Mouse (Mus musculus): ENCODE measurements around the gene Phpt1. TPM values are rescaled to one million over a fixed set of nuclear protein-coding genes. Genes with fewer than 3 reads are reported as not detected.

The Phpt1 gene
- polyA plus RNA-seq, 1 experiment from 2014 or later: 162 TPM

DNA sequence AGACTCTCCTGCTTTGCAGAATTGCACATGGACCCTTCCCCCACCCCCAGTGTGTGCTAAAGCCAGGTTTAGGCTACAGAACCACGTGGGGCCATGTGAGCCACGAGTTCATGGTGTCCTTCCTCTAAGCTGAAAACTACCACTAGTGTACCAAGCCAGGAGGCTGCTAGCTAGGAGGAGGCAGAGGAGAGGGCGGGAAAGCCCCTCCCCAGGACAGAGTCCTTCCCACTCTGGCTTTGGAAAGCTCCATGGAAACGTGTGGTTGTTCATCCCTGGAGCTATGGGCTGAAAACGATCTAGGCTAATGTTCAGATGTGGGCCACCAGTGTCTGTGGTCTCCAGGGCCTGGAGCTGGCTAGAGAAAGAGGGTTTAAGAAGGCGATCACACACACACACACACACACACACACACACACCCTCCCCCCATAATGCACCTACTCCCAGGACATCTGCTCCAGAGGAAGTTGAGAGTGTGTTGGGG, 5.6 kb upstream of the Phpt1 start:
- H3K27me3 ChIP-seq: peaks cover 57% of the 10 kb centered on the region
- WGBS: 55% methylated on average over 6 of the region's 6 CpGs
- H3K9me3 ChIP-seq (replicated peaks): no peaks in the 10 kb centered on the region
- H3K4me3 ChIP-seq: peak overlapping the region; percentile 37; the same call in 1 of the 2 replicates
- peaks cover 29% of the 10 kb centered on the region for H3K36me3 ChIP-seq
- no peak overlapping the region for H3K27ac ChIP-seq
- 0 out of 2 replicates have a peak, but pooled peaks have one; percentile 0 for ATAC-seq (ENCODE audit: low FRiP score)
- peak overlapping the region; percentile 60 for H3K4me2 ChIP-seq (replicated peaks)
- H3K9ac ChIP-seq: 0 out of 2 replicates have a peak overlapping the region, but pooled peaks have one; percentile 41
- peaks cover 62% of the 10 kb centered on the region for H3K4me1 ChIP-seq

GRCm38 (mm10) chr2:25579737-25580460, 4.9 kb upstream of the Phpt1 start:
- peaks cover 21% of the 10 kb centered on the region for H3K36me3 ChIP-seq
- peak overlapping the region; percentile 16 for H3K4me3 ChIP-seq
- peak overlapping the region; percentile 40 for H3K4me2 ChIP-seq (replicated peaks)
- peaks cover 68% of the 10 kb centered on the region for H3K4me1 ChIP-seq
- 5% methylated on average over 27 of the region's 27 CpGs for WGBS
- H3K9ac ChIP-seq: no peak overlapping the region
- no peak for ATAC-seq (ENCODE audit: low FRiP score)
- H3K27ac ChIP-seq: no peak overlapping the region
- no peaks in the 10 kb centered on the region for H3K9me3 ChIP-seq (replicated peaks)
- peaks cover 58% of the 10 kb centered on the region for H3K27me3 ChIP-seq

- H3K4me2 ChIP-seq (replicated peaks): peak overlapping the region; percentile 40
- H3K9me3 ChIP-seq (replicated peaks): no peaks in the 10 kb centered on the region
- 5% methylated on average over 77 of the region's 77 CpGs for WGBS
- H3K27ac ChIP-seq: no peak overlapping the region
- peaks cover 13% of the 10 kb centered on the region for H3K36me3 ChIP-seq
- no peak for ATAC-seq (ENCODE audit: low FRiP score)
- peaks cover 58% of the 10 kb centered on the region for H3K27me3 ChIP-seq
- peaks cover 69% of the 10 kb centered on the region for H3K4me1 ChIP-seq
- H3K4me3 ChIP-seq: peak overlapping the region; percentile 16
- H3K9ac ChIP-seq: no peak overlapping the region
Measured at GRCm38 (mm10) chr2:25578796-25579736, 4.0 kb upstream of the Phpt1 start.

- Histone ChIP-seq H3K27ac (no peak overlapping the region), H3K36me3 (peaks cover 6% of the 10 kb centered on the region), H3K27me3 (peaks cover 58% of the 10 kb centered on the region), H3K4me2 (replicated peaks) (peak overlapping the region; percentile 40), H3K9ac (peak overlapping the region; percentile 3; the same call in 1 of the 2 replicates), H3K4me1 (peaks cover 77% of the 10 kb centered on the region), H3K9me3 (replicated peaks) (no peaks in the 10 kb centered on the region), H3K4me3 (peak overlapping the region; percentile 16)
- no peak for ATAC-seq (ENCODE audit: low FRiP score)
- WGBS: 5% methylated on average over 74 of the region's 75 CpGs
Measured at GRCm38 (mm10) chr2:25577951-25578795, 3.1 kb upstream of the Phpt1 start.

DNA sequence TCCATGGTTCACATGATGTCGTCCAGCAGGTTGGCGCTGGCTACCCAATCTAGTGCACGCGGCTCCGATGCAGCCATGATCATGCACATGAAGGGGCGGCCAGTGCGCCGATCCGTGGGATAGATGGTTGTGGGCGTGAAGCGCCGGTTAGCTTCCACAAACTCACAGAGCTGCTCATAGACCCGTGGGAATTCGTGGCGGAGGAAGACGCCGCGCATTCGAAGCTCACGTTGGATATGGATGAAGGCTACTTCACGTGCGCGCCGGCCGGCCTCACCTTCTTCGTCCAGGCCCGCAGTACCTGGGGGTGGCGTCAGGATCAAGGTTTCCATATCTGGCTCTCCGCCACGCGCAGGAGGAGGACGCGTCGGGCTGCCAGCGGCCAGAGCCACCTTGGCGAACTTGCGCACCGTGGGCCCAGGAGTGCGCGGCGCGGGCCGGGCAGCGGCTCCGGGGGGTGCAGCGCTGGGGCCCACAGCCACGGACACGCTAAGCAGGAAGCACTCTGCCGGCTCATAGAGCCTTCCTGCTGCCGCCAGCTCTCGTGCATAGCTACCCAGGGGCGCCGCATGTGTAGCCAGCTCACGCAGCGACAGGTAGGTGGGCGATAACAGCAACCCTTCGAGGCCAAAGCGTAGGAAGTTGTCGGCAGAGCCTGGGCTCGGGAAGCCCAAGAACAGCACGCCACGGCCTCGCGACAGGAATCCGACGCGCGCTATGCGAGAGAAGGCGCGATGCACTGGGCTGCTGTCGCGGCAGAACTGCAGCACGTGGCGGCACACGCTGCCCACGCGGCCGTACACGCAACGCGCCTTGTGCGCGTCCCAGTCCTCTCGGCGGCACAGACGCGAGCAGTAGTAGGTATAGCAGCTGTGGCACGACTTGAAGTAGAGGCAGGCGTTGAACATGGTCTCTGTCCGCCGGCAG, 2.2 kb upstream of the Phpt1 start:
- H3K27ac ChIP-seq: no peak overlapping the region
- peak overlapping the region; percentile 16 for H3K4me3 ChIP-seq
- H3K27me3 ChIP-seq: peaks cover 58% of the 10 kb centered on the region
- no peaks in the 10 kb centered on the region for H3K9me3 ChIP-seq (replicated peaks)
- H3K9ac ChIP-seq: peak overlapping the region; percentile 3; the same call in 1 of the 2 replicates
- ATAC-seq (ENCODE audit: low FRiP score): no peak
- 14% methylated on average over 92 of the region's 92 CpGs for WGBS
- H3K36me3 ChIP-seq: peaks cover 10% of the 10 kb centered on the region; the same call in 1 of the 2 replicates
- peaks cover 74% of the 10 kb centered on the region for H3K4me1 ChIP-seq
- peak overlapping the region; percentile 40 for H3K4me2 ChIP-seq (replicated peaks)

GRCm38 (mm10) chr2:25576028-25576850, 1.2 kb upstream of the Phpt1 start:
- no peak for ATAC-seq (ENCODE audit: low FRiP score)
- H3K4me2 ChIP-seq (replicated peaks): peak overlapping the region; percentile 91; the same call in 1 of the 2 replicates

DNA sequence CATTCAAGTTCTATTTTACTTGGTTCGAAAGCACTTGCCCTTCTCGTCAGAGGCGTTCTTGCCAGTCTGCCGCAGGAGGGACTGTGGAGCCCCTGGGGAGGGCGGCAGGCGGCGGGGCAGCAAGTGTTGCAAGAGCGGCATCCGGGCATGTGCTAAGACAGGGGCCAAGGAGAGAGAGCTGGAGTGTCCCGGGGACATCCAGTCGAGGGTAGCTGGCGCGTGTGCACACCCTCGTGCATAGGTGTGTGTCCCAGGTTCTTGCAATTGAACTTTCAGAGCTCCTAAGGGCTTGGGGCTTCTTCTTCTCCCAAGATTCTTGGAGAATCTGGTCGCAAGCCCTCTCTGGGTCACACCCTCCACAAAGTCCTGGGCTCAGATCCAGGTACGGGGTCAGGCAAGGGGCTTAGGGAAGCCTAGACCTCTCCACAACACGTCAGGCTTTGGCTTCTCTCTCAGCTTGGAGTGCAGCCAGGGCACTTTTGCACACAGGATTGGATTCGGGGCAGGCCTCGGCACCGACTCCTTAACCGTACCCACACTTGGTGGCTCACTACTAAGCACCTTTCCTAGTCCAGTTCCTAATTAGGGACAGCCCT, 506 bp upstream of the Phpt1 start:
- WGBS: 15% methylated on average over 21 of the region's 21 CpGs
- ATAC-seq (ENCODE audit: low FRiP score): peak; percentile 17
- Histone ChIP-seq H3K4me2 (replicated peaks) (peak overlapping the region; percentile 91), H3K4me3 (peak overlapping the region; percentile 56), H3K27ac (peak overlapping the region; percentile 88), H3K9me3 (replicated peaks) (no peaks in the 10 kb centered on the region), H3K4me1 (peaks cover 58% of the 10 kb centered on the region), H3K27me3 (peaks cover 49% of the 10 kb centered on the region), H3K36me3 (peaks cover 21% of the 10 kb centered on the region; the same call in 1 of the 2 replicates), H3K9ac (peak overlapping the region; percentile 72)

More at GRCm38 (mm10) chr2:25576028-25576850, 1.2 kb upstream of the Phpt1 start:
- Histone ChIP-seq H3K36me3 (peaks cover 16% of the 10 kb centered on the region; the same call in 1 of the 2 replicates), H3K9me3 (replicated peaks) (no peaks in the 10 kb centered on the region), H3K4me3 (peak overlapping the region; percentile 56; the same call in 1 of the 2 replicates), H3K27ac (no peak overlapping the region), H3K9ac (peak overlapping the region; percentile 72; the same call in 1 of the 2 replicates), H3K4me1 (peaks cover 65% of the 10 kb centered on the region), H3K27me3 (peaks cover 56% of the 10 kb centered on the region)
- WGBS: 73% methylated on average over 16 of the region's 16 CpGs

- 19% methylated on average over 11 of the region's 11 CpGs for WGBS
- H3K9me3 ChIP-seq (replicated peaks): no peaks in the 10 kb centered on the region
- H3K9ac ChIP-seq: peak overlapping the region; percentile 72
- 0 out of 2 replicates have a peak, but pooled peaks have one; percentile 0 for ATAC-seq (ENCODE audit: low FRiP score)
- peaks cover 46% of the 10 kb centered on the region for H3K4me1 ChIP-seq
- peaks cover 35% of the 10 kb centered on the region for H3K27me3 ChIP-seq
- H3K27ac ChIP-seq: peak overlapping the region; percentile 88
- peaks cover 32% of the 10 kb centered on the region for H3K36me3 ChIP-seq
- H3K4me3 ChIP-seq: peak overlapping the region; percentile 56
- H3K4me2 ChIP-seq (replicated peaks): peak overlapping the region; percentile 91
Measured at GRCm38 (mm10) chr2:25574136-25574535, 888 bp downstream of the Phpt1 start.

GRCm38 (mm10) chr2:25573068-25573467, 2.0 kb downstream of the Phpt1 start:
- Histone ChIP-seq H3K36me3 (peaks cover 43% of the 10 kb centered on the region), H3K27ac (no peak overlapping the region), H3K4me2 (replicated peaks) (peak overlapping the region; percentile 91; the same call in 1 of the 2 replicates), H3K4me3 (no peak overlapping the region), H3K9ac (no peak overlapping the region), H3K4me1 (peaks cover 35% of the 10 kb centered on the region), H3K27me3 (peaks cover 25% of the 10 kb centered on the region), H3K9me3 (replicated peaks) (no peaks in the 10 kb centered on the region)
- ATAC-seq (ENCODE audit: low FRiP score): no peak
- WGBS: 93% methylated on average over 2 of the region's 2 CpGs

Measured in hindbrain, embryonic 12.5 days (tissue).